Mouse (Mus musculus) 3134 (cell line): ENCODE measurements around the gene Nbl1.

Source experiments
- DNase-seq: peaks from one replicate; pipeline ENCODE4 v3.0.0-alpha.2; 2011; ENCODE audit warnings: low spot score; ENCODE audit not compliant: insufficient read length; ENCODE audit errors: extremely low read depth

The Nbl1 gene

DNA sequence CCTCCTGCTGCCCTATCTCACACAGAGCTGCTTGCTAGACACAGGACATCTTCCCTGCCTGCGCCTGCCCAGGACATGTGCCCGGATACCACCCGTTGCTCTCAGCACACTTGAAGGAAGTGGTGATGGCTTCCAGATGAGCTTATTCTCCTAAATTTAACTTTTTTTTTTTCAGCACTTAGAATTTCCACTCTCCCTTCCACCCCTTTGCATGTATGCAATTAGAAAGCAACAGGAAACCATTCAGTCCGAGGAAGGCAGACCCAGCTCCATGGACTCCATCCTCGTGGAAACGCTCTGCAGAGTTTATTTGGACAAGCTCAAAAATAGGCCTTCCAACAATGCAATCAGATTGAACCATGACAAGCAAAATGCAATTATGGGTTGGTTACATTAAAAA, 8.8 kb upstream of the Nbl1 start:
- no peak for DNase-seq

DNA sequence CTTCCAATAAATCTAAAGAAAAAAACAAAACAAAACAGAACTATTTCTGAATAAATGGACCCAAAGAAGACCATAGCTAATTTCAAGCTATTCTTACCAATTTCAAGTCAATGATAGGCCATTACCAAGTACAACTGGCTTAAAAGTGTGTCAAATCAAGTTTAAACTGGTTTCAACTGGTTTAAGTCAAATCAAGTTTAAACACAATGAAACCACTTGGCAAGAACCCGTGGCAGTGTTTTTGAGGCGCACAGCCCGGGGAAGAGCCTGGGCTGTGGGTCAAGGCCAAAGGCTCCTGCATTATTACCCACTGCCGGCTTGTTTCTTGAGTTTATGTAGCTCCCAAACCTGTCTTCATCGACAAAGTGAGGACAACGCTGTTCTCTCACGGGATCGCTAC, 7.5 kb upstream of the Nbl1 start:
- DNase-seq: no peak

DNA sequence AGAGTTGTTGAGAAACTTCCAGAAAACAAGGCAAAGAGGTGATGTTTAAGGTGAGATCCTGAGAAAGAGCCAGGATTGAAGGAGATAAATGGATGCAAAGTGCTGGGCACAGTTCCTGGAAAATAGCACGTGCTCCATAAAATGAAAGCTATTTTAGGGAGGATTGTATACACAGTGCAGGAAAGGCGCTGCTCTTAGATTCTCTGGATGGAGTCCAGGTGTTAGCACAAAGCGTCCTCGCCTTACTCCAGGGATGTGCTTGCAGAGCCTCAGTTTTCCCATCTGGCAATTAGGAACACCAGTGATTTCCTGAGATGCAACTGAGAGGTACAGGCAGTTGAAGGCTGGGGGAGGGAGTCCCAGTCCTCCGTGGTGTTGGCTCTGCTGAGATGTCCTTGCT, 3.4 kb upstream of the Nbl1 start:
- DNase-seq: no peak

DNA sequence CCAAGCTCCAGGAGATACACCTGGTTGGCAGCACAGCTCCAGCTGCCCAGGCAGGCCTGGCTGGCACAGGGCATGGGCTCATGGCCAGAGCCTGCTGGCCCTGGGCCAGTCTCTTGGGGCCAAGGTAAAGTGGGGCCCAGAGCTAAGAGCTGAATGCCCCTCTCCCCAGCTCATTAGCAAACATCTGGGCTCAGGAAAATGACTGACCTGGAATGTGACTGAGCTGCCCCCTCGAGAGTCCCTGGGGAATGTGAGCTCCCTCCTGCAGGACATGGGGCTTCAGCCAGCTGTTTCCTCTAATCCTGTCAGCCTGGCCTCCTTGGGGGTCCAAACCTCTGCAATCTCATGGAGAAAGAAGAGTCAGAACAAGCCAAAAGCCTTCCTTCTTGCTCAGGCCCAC, 2.6 kb upstream of the Nbl1 start:
- no peak for DNase-seq

DNA sequence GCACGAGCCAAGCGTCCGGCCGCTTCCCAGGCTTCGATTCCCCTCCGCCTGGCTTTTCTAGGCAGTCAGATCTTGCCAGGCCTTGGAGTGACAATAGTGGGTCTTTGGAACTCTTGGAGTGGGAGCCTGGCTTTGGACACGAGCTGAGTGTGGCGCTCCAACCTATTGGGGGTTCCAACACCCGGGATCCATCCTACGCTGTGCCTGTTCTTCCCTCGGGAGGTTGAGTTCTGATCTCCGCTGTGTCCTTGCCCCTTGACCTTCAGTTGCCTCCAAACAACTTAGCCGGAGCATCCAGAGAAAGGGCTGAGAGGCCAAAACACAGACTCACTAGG, 370 bp upstream of the Nbl1 start:
- no peak for DNase-seq

DNA sequence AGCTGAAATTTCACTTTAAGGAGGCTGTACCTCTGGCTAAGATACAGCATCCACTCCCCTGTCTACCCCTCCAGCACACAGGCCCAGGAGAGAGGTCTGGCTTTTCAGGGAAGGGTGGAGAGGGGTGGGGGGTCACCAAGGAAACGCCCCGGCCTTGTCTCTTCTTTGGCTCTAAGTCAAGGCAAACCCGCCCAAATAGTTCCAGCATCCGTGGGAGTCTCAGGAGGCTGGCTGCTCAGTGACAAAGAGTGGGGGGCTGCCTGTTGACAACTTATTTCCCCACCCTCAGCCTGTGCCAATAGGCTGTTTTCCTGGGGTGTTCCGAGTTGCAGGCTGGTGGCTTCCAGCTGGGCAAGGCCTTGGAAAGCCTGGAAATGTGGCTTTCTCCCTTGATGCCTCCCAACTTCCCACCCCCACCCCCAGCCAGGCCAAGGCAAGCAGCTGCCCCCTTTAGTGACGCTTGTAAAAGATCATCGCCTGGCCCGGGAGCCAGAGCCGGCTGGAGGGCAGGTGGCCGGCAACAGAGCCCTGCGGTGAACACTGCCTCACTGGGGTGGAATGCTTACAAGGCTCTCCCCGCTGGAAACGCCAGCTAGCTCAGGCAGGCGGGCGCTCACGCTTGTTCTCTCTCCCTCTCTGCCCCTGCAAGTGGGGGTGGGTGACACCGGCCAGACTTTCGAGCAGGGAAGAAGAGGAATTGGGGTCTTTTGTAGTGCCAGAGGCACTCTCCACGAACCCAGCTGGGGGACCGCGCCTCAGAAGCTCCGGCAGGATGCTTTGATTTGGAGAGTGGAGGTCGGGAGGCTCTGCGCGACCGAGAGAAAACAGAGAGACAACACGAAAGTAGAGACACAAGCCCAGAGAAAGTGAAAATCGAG, 1.1 kb downstream of the Nbl1 start:
- peak; percentile 76 for DNase-seq

DNA sequence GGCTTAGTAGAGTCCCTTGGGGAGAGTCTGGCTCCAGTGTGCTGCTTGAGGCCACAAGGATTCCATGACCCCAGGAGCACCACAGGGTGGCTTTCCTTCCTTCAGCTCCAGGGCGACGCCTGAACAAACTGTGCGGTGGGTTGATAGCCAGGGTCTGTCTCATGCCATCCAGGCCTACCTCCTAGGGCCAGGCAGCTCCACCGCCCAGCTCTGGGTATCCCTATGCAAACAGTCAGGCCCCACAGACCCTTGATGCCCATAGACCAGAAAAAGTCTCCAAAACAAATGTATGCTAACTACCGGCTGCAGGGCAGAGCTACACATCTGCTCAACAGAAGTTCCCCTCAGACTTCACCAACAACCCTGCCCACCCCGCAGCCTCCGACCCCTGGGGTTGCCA, 1.7 kb downstream of the Nbl1 start:
- no peak for DNase-seq

DNA sequence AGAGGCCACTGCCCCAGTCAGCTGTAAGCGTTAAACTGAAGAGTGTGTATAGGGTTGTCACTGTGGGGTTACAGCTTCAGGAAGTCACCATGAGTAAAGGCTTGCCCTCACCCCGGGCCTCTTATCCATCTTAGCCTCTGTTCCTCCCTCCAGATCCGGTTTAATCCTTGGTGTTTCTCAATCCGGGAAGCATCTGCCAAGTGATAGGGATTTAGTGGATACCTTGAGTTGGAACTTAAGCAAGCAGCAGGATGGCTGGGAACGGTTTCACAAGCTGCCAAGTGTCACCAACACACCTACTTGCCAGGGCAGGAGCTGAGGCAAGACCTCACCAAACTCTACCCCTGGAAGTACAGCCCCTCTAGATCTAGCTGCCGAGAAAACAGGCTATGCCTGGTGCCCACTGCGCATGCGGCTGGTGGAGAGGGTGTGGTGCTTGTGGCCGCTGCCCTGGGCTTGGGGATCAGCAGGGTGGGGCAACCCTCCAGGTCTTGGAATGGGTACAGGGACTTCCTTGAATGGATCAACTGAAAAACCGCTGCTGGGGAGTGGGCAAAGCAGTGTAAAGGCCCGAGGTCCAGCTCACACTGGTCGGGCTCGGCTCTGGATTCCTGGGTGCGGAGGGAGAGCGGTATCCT, 2.4 kb downstream of the Nbl1 start:
- DNase-seq: no peak

DNA sequence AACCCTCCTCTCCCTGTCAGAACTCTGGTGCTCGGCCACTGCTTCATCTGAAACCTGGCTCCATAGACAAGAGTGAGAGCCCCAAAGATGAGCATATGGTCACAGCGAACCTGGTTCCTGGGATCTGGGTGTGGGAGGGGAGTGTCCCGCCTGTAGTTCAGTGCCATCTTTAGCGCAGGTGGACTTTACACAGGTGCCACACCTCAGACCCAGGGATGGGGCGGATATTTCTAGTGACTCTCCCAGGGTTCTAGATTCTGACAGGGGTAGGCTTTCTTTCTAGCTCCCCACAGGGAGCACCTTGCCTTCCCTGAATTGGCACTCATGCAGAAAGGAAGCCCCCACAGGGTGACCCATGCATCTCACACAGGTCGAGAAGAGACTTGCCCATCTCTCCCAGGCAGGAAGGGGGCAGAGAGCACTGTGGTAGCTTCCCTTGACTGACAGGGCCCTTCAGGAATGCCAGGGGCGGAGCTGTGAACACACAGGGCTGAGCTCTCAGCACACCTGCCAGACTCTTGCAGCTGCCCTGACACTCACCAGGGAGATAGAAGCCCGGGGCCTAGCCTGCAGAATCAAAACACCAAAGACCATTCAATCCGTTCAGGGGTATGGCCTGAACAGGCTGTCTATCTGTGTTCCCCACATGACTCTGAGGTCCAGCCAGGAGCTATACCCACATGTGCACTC, 3.7 kb downstream of the Nbl1 start:
- no peak for DNase-seq

DNA sequence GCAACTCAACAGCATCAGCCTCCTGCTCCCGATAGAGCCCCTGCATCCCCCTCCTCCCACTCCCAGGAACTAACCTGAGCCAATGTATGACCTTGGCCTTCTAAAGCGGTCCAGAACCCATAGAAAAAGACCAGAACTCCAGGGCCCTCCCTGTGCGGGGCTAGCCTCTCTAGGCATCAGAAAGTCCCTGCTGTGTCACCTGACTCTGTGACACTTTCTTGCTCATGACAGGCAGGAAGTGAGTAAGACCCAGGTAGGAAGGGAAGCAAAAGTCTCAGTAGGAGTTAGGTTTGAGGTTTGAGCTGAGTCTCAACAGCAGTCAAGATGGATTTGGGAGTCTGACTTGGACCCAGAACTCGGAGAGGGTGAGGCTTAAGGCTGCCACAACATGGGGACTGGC, 5.8 kb downstream of the Nbl1 start:
- DNase-seq: no peak

DNA sequence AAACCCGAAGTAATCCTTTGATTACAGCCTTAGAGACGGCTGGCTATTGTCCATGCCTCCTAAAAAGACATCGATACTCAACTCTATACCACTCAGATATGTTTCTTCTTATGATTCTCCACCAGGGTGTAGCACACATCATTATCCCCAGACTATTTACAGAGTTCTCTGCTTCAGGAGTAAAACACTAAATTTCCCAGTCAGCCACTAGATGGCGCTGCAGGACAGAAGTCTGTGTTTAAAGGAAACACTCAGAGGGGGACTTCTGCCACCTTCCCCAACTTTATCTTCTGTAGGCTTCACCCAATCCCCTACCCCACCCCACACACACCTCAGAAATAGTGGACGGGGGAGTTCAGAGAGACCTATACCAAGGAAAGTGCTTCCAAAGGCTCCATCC, 6.8 kb downstream of the Nbl1 start:
- no peak for DNase-seq

DNA sequence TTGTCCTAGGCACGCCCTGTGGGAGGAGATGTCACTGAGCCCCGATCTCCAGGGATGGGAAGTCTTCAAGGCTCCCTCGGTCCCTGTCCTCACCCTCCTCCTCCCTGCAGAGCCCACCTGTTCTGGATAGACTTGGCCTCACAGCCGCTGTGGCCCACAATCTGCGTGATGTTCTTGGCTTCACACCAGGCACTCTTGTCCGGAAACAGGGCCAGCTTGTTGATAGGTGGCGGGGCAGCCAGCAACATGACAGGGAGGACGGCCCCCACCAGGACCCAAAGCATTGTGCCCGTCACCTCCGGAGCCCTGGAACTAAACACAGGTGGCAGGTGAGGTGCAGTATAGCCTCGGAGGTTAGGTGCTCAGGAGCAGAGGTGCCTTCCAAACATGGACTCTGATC, 7.5 kb downstream of the Nbl1 start:
- DNase-seq: no peak

DNA sequence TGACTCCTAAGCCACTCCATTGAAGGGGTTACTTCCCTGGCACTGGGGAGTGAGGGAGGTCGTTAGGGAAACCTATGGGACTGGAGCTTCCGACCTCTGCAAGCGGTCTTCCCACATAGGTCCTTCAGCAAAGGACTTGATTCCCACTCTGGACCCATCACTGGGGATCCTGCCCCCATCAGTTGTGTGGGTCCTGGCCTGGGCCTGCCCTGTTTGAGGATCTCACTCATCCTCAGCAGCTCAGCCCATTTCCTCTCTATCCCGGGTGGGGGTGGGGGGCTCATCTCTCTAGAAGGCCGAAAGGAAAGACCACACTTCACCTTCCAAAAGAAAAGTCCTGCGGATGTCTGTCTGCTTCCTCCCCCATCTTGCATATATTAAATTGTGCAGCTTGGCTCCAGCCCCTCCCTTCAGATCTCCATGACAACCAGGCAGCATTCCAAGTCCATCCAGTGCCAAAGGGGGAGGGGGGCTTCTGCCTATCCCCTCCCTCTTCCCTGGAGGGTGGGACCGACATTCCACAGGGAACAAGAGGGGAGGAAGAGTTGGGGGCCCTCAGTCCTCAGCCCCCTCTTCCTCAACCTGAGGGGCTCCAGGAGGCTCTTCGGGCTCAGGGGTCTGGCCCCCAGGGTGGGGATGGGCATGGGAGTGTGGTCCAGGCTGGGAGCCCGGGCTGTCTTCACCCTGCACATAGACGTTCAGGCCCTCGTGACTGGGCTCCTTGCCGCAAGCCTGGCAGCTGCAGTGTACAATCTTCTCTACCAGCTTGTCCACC, 9.8 kb downstream of the Nbl1 start:
- DNase-seq: no peak

DNA sequence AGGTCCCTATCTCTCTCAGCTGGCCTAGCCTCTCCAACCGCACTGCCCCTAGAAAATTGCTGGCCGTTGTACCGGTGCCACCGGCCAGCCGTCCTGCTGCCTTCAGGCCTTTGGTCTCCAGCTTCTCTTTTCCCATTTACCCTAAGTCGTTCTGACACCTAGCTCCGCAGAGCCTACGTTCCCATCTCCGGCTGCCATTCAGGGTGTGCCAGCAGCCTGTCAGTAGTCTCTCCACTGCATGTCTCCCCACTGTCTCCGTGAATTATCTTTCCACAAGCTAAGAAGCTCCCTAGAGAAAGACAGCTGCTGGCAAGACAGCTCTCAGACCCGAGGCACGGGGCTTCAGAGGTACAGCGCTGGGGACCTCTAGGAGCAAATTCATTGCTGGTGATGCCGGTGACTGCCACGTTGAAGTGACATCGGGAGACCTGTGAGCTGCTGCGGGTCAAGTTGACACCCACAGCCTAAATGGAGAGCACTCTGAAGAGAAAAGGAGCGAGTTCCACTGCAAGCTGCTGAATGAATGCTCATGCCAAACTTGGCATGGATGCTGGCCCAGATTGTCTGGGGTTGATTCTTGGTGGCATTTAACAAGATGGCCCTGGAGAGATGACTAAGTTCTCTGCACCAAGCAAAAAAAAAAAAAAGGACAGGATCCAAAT, 11.4 kb downstream of the Nbl1 start:
- no peak for DNase-seq

DNA sequence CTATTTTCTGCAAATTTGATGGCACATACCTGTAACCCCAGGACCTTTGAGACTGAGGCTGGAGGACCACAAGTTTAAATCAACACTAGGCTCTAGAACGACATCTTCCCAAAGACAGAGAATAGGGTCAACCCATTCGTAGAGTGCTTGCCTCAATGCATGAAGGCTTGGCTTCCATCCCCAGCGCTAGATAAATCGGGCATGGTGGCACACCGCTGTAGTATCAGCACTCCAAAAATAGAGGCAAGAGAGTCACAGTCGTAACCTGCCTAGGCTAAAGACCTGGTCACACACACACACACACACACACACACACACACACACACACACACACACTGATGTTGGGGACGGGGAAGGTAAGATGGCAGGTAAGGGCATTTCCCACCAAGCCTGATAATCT, 12.5 kb downstream of the Nbl1 start:
- DNase-seq: no peak

DNA sequence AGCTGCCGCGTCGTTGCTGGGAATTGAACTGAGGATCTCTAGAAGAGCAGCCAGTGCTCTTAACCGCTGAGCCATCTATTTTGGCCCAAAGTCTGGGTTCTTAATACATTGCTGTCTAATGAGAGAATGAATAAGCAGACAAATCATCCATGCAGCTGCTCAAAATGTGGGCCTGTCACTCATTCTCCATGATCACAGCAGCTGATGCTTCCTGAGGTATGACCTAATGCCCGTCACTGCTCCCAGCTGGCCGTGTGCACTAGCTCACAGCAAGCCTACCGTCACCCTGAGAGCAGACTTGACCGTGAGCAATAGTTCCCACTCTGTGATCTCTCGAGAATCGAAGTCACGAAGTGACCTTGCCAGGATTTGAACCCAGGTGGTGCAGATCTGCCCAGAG, 13.4 kb downstream of the Nbl1 start:
- no peak for DNase-seq

DNA sequence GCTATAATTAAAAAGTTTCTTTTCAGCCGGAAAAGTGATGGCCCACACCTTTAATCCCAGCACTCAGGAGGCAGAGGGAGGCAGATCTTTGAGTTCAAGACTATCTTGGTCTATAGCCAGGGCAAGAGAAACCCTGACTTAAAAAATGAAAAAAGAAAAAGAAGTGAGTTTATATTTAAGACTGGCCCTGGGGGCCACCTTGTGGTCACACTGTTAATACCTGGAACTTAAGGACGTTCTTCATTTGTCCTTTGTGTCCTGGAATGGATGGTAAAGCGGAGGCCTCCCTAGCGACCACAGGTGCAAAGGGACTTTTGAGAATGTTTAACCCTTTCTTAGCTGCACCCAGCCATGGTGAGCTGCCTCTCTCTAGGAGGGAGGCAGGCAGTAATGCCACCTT, 14.1 kb downstream of the Nbl1 start:
- no peak for DNase-seq

DNA sequence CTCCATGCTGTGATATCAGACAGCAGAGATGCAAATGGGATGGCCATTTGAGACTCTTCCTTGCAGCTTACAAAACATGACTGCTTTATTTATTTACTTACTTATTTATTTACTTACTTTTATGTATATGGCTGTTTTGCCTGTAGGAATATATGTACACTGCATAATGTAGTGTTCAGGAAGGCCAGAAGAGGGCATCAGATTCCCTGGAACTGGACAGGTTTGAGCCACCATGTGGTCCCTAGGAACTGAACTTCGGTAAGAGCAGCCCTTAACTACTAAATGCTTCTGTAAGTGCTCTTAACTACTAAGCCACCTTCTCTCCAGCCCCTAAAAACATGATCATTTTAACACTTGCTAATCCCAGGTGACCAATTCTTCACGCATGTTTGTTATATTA, 14.5 kb downstream of the Nbl1 start:
- no peak for DNase-seq

DNA sequence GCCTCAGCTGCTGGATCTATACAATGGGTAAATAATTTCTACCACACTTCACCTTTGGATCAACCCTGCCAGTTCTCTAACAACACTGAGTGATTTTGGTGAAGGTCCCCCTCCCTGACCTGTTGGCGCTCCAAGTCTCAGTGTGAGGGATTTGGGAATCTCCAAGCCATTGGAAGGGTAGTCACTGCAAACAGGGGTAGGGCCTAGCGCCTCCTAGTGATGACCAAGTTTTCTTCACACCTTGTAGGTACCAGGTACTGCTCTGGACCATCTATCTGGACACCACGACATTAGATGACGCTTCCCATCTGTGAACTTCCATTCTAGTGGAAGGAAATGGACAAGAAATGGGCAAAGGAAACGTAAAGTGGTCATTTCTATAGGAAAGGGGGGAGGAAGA, 16.9 kb downstream of the Nbl1 start:
- no peak for DNase-seq

DNA sequence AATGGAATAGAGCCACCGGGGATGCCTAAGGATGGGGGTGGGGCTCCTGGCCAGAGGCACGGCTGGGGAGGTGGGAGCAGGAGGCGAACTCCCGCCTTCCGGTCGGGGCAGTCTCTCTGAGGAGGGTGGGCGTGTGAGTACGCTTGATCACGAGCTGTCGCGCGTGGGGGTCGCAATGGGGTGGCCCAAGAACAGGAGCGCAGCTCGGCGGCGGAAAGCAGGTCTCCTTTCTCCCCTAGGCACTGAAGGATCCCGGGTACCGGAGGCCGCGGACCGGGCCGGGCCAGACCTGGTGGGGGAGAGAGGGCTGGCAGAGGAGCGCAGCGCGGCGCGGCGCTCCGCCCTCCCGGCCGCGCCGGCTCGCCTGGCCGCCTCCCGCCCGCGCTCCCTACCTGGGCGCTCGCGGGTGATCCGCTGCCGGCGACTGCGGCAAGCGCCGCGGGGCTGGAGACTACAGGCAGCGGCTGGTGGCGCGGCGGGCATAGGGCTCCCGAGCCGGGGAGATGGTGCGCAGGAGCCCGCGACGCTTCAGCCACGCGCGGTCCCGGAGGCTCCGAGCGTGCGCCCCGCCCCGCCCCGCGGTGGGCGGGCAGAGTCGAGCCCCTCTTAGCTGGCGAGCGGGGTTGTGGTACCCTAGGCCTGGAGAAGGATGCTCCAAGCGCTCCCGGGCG, 17.6 kb downstream of the Nbl1 start, which contains the start of gene Htr6:
TSS of gene Htr6 (minus strand) at position 530 of the 671 bp plus-strand sequence.
- DNase-seq: no peak
